Mouse (Mus musculus): ENCODE results near the gene Trmt10c.
"Not testable (repeated sequence)": the region's sequence is repeated elsewhere in the genome, so short reads cannot be mapped to it uniquely, and the experiment has no call there.

The Trmt10c gene

DNA sequence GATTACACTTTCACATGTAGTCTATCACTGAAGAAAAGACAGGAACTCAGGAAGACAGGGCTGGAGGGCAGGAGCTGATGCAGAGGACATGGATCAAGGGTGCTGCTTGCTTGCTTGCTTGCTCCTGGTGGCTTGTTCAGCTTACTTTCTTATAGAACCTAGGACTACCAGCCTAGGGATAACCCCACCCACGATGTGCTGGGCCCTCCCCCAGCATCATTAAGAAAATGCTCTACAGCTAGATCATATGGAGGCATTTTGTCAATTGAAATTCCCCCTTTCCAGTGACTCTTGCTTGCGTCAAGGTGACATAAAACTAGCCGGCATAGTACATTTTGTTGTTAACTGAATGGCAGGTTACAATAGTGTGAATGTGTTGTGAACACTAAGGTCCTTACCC, 18.3 kb upstream of the Trmt10c start:
- ATAC-seq (ENCODE audit: insufficient number of reproducible peaks, low FRiP score, low TSS enrichment): no peak

- not testable (repeated sequence) for ATAC-seq (ENCODE audit: insufficient number of reproducible peaks, low FRiP score, low TSS enrichment)
Observed at GRCm38 (mm10) chr16:56048038-56048437, 10.4 kb upstream of the Trmt10c start, which contains the start of gene Senp7. Gene Senp7, plus strand, starts transcription at chr16:56048338.

DNA sequence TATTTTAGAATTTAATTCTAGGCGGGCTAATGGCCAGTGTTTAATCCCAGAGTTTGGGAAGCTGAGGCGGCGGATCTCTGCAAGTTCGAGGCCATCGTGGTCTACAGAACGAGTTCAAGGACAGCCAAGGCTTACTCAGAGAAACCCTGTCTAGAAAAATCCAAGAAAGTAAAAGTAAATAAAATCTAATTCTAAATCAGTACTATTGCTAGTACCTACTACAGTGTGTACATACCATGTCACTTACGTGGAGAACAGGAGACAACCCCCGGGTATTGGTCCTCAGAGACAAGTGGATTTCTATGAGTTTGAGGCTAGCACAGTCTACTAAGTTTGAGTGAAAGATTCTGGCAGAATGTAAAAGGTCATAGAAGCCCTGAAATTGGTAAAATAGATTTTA, 471 bp upstream of the Trmt10c start:
- ATAC-seq (ENCODE audit: insufficient number of reproducible peaks, low FRiP score, low TSS enrichment): peak; percentile 18; the same call in 1 of the 2 replicates

DNA sequence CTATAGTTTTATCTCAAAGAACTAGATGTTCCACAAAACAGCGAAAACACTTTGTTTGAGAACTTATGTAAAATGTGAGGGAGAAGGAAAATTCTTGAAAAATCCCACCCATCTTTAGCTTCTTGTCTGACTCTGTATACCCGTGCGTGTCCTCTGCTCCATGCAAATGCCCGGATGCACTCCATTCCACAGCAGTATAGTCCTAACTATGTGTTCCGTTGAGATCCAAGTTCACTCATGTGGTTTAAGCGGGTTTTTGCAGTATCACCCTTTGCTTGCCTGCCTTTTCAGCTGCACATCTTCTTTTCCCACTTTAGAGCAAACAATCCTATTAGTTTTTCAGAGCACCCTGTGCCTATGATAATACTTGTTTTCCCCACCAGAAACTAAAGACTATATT, 1.1 kb downstream of the Trmt10c start:
- ATAC-seq (ENCODE audit: insufficient number of reproducible peaks, low FRiP score, low TSS enrichment): no peak

DNA sequence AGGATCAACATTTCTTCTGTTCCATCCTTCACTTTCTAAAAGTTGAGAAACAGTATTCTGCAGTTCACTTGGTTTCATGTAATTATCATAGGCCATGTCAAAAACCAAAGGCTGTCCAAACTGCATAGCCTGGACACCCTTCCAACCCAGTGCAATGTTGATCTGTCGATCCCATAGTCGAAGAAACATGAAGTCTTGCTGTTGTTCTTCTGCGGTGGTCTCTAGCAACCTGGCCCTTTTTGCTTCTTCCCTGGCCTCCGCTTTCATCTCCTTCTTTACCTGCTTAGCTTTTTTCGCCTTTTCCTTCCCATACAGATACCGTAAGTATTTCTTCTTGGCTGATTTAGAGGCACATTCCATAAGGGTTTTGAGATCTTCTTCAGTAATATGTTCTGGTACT, 3.1 kb downstream of the Trmt10c start:
- no peak for ATAC-seq (ENCODE audit: insufficient number of reproducible peaks, low FRiP score, low TSS enrichment)

DNA sequence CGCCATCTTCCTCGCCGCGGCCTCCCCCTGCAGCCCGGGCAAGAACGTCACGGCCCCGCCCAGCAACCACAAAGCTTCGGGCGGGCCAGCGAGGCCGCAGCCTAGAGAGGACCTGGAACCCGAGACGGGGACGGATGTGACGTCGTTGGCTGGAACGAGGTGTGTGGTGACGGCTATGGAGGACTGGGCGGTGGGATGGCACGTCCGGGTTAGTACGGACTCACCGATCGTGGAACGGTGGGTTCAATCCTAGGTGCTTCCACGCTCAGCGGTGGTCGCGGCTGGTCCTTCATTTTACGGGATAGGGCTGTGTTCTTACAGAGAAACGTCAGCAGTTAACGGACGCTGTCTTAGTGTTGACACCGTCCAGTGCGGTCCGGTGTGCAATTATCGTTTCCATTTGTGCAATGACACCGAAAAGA, 7.9 kb downstream of the Trmt10c start, which contains the start of gene Pcnp:
Gene Pcnp (minus strand): TSS at position 79 of the 422 bp plus-strand sequence.
- peak; percentile 99 for ATAC-seq (ENCODE audit: insufficient number of reproducible peaks, low FRiP score, low TSS enrichment)

GRCm38 (mm10) chr16:56028722-56029551, 8.7 kb downstream of the Trmt10c start:
- peak; percentile 75 for ATAC-seq (ENCODE audit: insufficient number of reproducible peaks, low FRiP score, low TSS enrichment)

- ATAC-seq (ENCODE audit: insufficient number of reproducible peaks, low FRiP score, low TSS enrichment): no peak
Observed at GRCm38 (mm10) chr16:56027854-56028629, 9.6 kb downstream of the Trmt10c start.

- no peak for ATAC-seq (ENCODE audit: insufficient number of reproducible peaks, low FRiP score, low TSS enrichment)
Observed at GRCm38 (mm10) chr16:56019660-56020059, 18.0 kb downstream of the Trmt10c start.

DNA sequence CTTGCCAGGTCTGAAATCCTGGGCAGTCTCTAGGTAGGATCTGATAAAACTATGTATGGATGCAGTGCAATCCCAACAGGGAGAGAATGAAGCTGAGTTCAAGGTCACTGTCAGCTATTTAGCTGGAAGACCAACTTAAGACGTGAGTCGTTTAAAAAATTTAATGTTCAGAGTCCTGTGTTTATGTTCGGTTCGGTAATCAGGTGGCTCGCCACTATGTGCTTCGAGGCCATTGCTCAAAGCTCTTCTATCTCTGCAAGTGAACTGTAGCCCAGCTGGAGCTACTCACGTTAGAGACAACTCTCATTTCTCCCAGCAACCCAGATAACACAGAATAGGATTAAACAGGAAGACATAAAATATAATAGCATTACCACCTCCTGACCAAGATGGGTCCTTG, 23.5 kb downstream of the Trmt10c start:
- no peak for ATAC-seq (ENCODE audit: insufficient number of reproducible peaks, low FRiP score, low TSS enrichment)

- ATAC-seq (ENCODE audit: insufficient number of reproducible peaks, low FRiP score, low TSS enrichment): no peak
Observed at GRCm38 (mm10) chr16:56012789-56013743, 24.6 kb downstream of the Trmt10c start.

- ATAC-seq (ENCODE audit: insufficient number of reproducible peaks, low FRiP score, low TSS enrichment): no peak
Observed at GRCm38 (mm10) chr16:56008862-56009261, 28.8 kb downstream of the Trmt10c start.

- ATAC-seq (ENCODE audit: insufficient number of reproducible peaks, low FRiP score, low TSS enrichment): no peak
Observed at GRCm38 (mm10) chr16:56006798-56007197, 30.8 kb downstream of the Trmt10c start.

DNA sequence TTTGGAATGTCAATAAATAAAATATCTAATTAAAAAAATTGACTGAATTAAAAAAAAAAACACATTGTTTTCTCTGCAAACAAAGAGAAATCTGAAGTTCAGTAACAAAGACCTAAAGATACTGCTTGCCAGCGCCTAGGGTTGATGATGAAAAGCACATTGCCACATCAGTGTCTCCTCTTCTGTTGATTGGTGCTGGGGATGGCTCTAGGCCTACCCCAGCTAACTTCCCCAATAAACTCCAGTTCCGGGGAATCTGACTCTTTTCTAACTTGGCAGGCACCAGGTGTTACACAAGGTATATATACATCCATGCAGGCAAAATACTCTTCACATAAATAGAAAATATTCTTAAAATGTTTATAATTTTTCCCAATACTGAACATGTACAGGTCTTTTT, 43.4 kb downstream of the Trmt10c start:
- no peak for ATAC-seq (ENCODE audit: insufficient number of reproducible peaks, low FRiP score, low TSS enrichment)

DNA sequence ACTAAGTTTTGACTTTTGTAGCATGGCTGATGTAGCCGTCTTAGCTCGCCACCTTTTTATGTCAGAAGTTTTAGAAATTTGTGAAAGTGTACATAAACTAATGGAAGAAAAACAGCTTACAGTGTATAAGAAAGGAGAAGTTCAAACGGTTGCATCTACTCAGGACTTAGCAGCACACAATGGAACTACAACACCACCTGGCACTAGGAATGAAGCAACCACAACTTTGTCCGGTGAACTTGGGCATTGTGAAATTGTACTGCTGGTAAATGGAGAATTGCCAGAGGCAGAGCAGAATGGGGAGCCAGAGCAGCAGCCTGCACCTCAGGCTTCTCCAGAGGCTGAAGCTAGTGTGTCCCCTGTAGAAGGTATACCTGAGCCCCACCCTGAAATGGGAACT, 47.3 kb downstream of the Trmt10c start:
- no peak for ATAC-seq (ENCODE audit: insufficient number of reproducible peaks, low FRiP score, low TSS enrichment)

DNA sequence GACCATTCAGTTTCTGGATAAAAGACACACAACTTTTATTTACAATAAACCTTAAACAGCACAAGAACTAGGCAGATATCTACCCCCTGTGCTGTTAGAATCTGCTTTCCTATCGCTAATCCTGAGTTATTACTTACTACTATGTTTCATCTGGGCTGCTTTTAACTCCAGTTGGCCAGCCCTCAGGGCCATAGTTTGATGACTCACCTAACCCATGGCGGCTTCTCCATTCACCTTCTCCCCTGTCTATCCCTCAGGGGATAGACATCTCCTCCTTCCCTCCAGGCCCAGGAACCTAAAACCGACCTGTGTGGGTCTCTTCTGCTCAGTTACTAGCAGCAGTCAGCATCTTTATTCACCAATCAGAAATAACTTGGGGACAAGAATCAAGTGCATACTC, 51.6 kb downstream of the Trmt10c start:
- ATAC-seq (ENCODE audit: insufficient number of reproducible peaks, low FRiP score, low TSS enrichment): no peak

Measured in cerebellum, adult (tissue).